Mouse (Mus musculus) small intestine, adult 2 months (tissue): ENCODE measurements around the gene Uvrag.

ENCODE experiments used
- CTCF ChIP-seq: fragments of 200-500 bp; IDR thresholded peaks from 2 replicates; pipeline ENCODE4 v1.5.1; 2012; ENCODE audit warnings: low read depth, mild to moderate bottlenecking, control low read depth, inconsistent platforms, low read length, moderate library complexity, mixed read lengths; ENCODE audit not compliant: insufficient replicate concordance, insufficient read length; ENCODE audit errors: extremely low read depth
- POLR2A ChIP-seq: fragments of 200-500 bp; IDR thresholded peaks from 2 replicates; pipeline ENCODE4 v1.6.1; 2012; ENCODE audit warnings: low read depth, mild to moderate bottlenecking, control low read depth, inconsistent platforms, low read length, moderate library complexity

GRCm38 (mm10) chr7:99033314-99033713 lies 107.6 kb downstream of the Uvrag start:
- no peak for TF ChIP-seq CTCF
- TF ChIP-seq POLR2A, result no peak
